Mouse (Mus musculus) cerebellum, adult (tissue): Measurements from ENCODE around the gene Ncapg2.

ENCODE experiments used
- ATAC-seq: cut with Nextera tagmentation; 2 replicates; pipeline ENCODE4 v1.9.2; 2017; ENCODE audit warnings: mild to moderate bottlenecking, moderate library complexity, mixed read lengths; ENCODE audit not compliant: insufficient number of reproducible peaks, low FRiP score, low TSS enrichment

The Ncapg2 gene

GRCm38 (mm10) chr12:116438591-116438990 is 33.4 kb downstream of the Ncapg2 start:
- no peak for ATAC-seq

DNA sequence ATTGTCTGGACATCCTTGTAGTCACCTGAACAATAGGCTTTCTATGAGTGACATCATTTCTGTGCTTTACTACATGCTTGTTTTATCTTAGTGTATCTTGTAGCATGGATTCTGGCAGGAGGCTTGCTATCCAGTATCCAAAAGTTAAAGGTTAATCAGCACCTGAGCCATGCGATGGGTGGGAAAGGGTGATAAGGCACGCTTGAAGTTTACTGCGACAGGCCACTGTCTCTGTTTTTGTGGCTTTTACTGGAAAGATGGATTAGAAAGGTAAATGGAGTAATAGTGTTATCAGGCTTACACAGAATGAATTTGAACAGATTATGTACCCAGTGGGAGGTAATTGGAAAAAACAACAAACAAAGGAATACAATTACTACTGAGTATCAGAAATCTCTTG is 37.0 kb downstream of the Ncapg2 start:
- no peak for ATAC-seq

GRCm38 (mm10) chr12:116449536-116449935 is 44.3 kb downstream of the Ncapg2 start:
- no peak for ATAC-seq

GRCm38 (mm10) chr12:116460379-116461065 is 55.3 kb downstream of the Ncapg2 start:
- ATAC-seq, result no peak

DNA sequence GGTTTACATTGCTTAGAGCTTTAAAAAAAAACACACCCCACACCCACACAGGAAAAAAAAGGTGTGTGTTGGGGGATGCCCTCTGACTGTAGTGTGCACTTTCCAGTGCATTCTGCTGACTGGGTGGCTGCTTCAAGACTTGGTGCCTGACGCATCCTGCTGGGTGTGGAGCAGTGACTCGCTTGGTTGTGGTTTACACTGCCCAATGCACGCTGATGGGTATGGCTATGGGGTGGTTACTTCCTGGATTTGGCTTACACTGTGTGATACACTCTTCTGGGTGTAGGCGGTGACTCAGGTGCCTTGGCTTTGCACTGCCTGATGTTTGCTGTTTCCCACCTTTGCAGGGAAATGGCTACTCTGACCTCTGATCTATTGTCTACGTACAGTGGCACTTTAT is 61.8 kb downstream of the Ncapg2 start:
- ATAC-seq, result no peak

DNA sequence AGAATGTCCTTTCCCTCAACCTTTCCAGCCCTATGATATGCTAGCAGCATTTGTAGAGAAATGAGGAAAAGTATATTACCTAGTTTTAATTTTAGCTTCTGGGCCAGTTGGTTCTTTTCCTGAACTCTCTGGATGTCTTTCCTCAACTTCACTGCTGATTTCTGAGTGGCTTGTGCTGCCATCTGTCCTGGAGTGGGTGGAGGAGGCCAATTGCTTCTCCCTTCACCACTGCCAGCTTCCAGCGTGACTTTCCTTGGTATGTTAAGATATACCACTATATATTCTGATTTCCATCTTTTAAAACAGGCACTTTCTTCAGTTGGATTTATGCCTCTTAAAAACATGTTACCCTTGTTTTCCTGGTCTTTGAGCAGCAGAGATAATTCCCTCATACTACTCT is 63.1 kb downstream of the Ncapg2 start:
- no peak for ATAC-seq

DNA sequence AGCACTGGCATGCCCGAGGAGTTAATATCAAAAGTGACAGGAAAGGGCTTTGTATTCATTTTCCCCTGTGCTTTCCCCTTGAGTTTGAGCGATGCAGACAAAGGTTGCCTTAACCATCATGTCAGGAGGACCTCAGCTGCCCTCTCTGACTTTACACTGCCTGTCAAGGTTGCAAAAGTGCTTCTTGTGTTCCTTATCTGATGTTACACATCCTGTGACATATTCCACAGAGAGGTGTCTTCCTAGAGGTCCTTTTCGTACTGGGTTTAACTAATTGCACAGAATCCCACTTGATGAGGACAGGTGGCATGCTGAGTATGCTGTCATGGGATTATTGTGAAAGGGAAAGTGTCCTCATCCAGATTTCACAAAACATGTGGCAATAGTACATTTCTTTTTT is 63.9 kb downstream of the Ncapg2 start:
- no peak for ATAC-seq

- no peak for ATAC-seq
Measured at GRCm38 (mm10) chr12:116473264-116473663, 68.1 kb downstream of the Ncapg2 start.

DNA sequence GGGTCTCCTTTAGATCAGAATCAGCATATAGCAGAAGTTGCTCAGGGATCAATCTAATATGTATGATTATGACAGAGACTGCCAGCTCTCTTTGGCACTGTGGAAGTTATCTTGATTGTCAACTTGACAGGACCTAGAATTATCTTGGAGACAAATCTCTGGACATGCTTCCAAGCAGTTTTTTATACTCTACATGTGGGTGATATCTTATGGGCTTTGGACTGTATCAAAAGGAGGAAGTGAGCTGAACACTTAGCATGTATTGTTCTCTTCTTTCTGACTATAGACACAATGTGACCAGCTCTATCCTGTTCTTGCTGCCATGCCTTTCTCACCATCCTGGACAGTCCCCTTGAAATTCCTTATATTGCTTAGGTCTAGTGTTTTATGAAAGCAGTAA is 68.6 kb downstream of the Ncapg2 start:
- no peak for ATAC-seq

GRCm38 (mm10) chr12:116474676-116475075 is 69.5 kb downstream of the Ncapg2 start:
- no peak for ATAC-seq

- no peak for ATAC-seq
Measured at GRCm38 (mm10) chr12:116478771-116479170, 73.6 kb downstream of the Ncapg2 start.

DNA sequence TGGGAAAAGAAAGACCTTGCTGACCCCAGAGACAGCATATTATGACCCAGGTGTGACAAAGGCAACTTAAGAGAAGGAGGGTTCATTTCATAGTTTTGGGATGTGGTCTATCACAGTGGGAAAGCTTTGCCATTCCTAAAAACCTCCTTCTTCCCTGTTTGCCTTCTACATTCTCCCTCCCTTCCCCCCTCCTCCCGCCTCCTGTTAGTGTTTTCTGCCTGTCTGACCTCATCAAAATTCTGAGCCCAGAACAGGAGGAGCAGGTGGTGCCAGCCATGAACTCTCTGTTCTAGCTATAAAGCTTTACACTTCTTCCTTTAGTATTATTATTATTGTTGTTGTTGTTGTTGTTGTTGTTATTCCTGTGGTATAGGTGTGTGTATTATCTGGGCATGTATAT is 76.7 kb downstream of the Ncapg2 start:
- ATAC-seq, result no peak

DNA sequence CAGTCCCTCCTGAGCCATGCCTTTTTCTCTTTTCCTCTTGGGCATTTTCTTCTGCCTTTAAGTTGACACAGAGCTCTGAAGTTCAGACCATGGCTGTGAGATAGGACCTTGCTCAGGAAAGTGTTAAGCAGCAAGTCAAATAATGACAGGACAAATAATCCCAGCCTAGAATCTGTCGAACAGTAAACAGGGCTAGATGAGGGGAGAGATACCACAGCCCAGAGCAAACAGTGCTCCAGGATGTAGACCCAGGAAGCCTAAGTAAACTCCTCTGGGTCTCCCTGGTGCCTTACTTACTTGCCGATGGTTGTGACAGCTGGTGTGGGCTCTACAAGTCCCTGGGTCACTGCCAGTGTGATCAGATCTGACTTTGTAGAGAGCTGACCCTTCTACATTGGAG is 78.4 kb downstream of the Ncapg2 start:
- ATAC-seq, result no peak

- 0 out of 2 replicates have a peak, but pooled peaks have one; percentile 2 for ATAC-seq
Measured at GRCm38 (mm10) chr12:116484991-116485390, 79.8 kb downstream of the Ncapg2 start.

GRCm38 (mm10) chr12:116485591-116486403 is 80.6 kb downstream of the Ncapg2 start, which contains the start of gene Ptprn2:
TSS of gene Ptprn2 (plus strand) at chr12:116485720.
- peak; percentile 66 for ATAC-seq

DNA sequence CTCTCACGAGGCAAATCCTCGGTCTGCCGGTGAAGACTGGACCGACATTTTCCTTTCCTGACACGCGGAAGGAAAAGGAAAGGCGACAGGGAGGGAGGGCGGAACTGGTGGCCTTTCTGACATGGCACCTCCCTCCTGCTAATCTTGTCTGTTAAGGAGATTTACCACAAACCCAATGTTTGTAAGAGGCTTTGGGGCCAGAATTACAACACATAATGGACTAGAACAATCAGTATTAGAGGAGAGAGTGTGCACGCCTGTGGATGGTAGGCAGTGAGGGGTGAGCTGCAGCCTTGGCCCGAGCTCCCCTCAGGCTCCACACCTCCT is 81.2 kb downstream of the Ncapg2 start:
- no peak; the same call in 1 of the 2 replicates for ATAC-seq

DNA sequence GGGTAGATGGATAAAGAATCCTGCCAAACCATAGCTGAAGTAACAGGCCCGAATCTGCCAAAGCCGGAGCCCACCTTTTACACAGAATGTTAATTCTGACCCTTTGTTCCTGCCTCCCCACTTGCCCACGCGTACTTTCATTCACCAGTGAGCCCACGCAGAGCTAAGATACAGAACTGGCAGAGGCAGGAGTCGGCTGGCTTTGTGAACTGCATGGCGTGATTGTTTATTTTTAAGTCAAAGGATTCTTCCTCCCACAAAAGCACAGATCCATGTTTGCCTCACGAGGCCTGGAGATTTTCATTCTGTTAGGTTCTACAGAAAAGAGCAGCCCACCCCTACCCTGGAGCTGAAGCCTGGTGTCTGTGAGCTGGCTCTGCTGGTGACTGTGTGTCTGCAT is 83.6 kb downstream of the Ncapg2 start:
- no peak for ATAC-seq

DNA sequence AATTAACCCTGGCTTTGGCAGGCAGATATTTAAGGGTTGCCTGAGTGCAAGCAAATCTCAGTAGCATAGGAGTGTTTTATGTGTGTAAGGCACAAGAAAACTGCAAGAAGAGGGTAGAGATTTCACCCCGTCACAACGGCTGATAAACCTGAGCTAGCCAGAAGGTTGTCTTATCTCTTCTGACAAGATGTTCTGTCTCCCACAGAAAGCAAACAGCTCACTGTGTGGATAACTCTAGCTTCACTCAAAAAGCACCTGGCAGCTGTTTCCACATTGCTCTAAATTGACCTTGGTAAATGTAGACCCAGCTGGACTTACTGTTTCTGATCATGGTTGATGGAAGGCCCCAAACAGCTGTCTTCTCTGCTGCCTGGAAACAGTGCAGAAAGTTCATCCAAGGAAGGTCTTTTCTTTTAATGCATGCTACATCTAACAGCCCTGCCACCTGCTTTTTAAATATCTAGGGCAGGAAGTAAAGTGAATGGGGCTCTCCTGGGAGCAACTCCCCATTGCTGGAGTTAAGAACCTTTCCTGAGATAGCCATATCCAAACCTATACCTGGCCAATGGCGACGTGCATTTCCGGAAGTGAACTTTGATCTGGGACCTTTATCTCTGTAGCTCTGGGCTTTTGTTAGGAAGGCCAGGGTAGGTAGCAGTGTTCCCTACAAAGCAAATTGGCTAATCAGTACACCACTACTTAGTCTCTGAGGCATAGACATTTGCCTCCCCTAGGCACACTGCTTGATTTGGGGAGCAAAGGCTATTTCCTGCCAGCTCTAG is 85.6 kb downstream of the Ncapg2 start:
- ATAC-seq, result no peak

DNA sequence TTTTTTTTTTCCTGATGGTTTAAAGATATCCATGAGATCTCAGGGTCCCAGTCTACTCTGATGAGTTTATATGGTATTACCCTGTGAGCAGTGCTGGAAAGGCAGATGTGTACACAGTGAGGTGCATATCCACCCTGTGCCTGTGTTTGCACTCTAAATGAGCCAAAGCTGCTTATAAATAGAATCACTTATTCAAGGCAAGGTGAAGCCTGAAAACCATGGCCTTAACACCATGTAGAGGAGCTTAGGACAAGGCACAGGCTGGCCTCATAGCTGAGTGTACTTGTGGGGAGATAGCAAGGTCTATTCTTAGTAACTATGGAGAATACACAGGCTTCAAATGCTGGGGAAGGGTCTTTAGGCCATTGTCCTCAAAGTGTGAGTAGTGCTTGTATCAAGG is 93.5 kb downstream of the Ncapg2 start:
- ATAC-seq, result no peak

DNA sequence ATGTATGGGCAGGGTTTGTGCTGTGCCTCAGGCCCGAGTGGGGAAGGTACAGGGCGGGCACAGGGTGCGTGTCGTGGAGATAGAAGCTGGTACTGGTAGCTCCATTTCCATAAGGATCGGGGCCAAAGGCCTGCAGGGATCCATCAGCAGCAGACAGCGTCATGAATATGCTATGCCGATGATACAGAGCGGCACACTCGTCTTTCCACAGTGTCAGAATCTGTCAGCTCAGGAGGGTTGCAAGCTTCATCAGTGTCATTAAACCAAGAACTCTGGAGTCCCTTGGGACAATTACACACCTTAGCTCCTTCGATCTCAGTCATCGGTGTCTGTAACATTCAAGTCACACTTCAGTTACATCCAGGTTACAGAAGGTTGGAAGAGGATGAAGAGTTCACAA is 95.5 kb downstream of the Ncapg2 start:
- peak; percentile 69 for ATAC-seq

DNA sequence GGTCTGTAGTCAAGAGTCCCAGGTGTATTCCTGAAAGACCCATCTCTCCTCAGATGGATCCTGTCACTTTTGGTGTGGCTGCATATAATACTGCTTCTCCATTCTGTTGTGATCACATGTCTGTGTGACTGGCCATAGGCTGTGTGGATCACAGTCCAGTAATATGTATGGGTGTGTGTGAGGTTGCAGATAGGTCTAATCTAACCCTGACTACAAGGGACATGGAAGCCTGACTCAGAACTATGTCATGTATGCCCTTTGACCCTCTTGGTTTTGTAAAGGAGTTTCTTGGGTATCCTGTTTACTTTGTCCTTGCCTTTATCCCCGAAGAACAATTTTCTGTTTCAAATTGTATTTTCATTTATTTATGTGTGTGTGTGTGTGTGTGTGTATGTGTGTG is 107.3 kb downstream of the Ncapg2 start:
- no peak for ATAC-seq
